8 mouse cellular contexts compared by ENCODE assay signal in the genomic region with DNA sequence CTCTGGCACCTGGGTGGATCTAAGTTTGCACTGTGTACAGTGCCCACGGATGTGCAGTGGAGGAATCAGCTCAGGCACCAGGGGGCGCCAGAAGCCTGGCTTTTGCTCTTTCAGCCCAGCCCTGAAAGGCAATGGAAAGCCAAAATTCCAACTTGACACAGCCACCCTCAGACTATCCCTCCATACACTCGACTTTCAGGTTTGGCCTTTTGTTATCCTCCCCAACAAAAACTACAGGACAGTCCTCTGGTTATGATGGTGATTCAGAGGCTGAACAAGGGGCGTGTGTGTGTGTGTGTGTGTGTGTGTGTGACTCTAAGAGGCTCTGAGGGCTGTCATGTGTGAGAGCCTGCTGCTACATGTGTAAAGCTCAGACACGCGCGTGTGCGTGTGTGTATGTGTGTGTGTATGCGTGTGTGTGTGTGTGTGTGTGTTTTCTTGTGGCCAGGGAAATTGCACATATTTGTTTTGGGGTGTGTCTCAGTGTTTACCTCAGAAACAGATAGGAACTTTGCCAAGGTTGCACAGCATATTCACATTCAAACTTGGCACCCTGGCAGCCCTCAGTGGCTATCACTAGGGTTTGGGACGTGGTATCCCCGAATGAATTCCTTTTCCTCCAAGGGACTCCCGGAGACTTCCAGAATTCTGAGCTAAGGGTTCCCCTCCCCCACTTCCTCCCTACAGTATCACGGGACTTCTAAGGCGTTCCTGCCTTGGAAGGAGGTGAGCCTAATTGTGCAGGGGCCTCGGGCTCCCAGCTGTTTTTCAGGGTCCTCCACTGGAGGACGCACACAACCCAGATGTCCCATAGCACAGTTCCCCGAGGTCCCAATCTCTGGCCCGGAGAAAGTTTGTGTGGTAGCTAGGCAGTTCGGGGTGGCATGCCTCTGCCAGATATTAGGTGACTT. TPM values are rescaled to one million over a fixed set of nuclear protein-coding genes. Genes with fewer than 3 reads are reported as not detected.
DNase-seq lines count a peak whose midpoint lies in the region; ATAC-seq and TF ChIP-seq lines count a peak whose summit lies in the region.

No protein-coding gene starts in this region.

- H3K4me3 ChIP-seq in CH12.LX (replicated peaks in 1 of 3; ENCODE audit: low read depth in 2 of 3, low read length in 2 of 3, poor library complexity in 1 of 3), result peak overlapping the region; percentile 60 to 86 (median 76)
- H3K4me3 ChIP-seq in forebrain, embryonic 10.5 days, result peak overlapping the region; percentile 50
- H3K4me3 ChIP-seq in heart, embryonic 16.5 days (ENCODE audit: low read length), result peak overlapping the region; percentile 77
- peak overlapping the region; percentile 83 for H3K4me3 ChIP-seq in lung, adult 2 months (replicated peaks; ENCODE audit: extremely low read depth, low read depth, low read length)
- peak overlapping the region; percentile 38 for H3K4me3 ChIP-seq in neural tube, embryonic 15.5 days (replicated peaks)

- H3K9ac ChIP-seq in CH12.LX (ENCODE audit: insufficient read depth, low read depth), result peak overlapping the region; percentile 91
- peak overlapping the region; percentile 90 for H3K9ac ChIP-seq in heart, embryonic 16.5 days (ENCODE audit: low read length)
- no peak overlapping the region for H3K9ac ChIP-seq in neural tube, embryonic 15.5 days (replicated peaks)

- peaks cover 16% of the 10 kb centered on the region for H3K79me2 ChIP-seq in CH12.LX (replicated peaks; ENCODE audit: control insufficient read depth, extremely low read depth, insufficient read depth, poor library complexity, severe bottlenecking)

- no peak for TF ChIP-seq POLR2A in CH12.LX (IDR thresholded peaks at IDR 0.05; ENCODE audit: low read depth, low read length)
- peak; percentile 44; the same call in 1 of the 2 replicates for TF ChIP-seq POLR2A in lung, adult 2 months (IDR thresholded peaks at IDR 0.05; ENCODE audit: borderline replicate concordance, extremely low read depth, low read depth, low read length)

- in situ Hi-C loops in CH12.LX (cut with MboI; ENCODE audit: low pct_ligation_motif_present, low pct_unique_long_range_greater_than_20kb, low sequenced_read_pairs), result no loop called here

- peaks cover 12 to 22% of the 10 kb centered on the region in 2 experiments for H3K36me3 ChIP-seq in CH12.LX (replicated peaks in 1 of 2; ENCODE audit: control insufficient read depth in 1 of 2, insufficient read depth in 1 of 2, low read length in 1 of 2)
- no peaks in the 10 kb centered on the region for H3K36me3 ChIP-seq in forebrain, embryonic 10.5 days (replicated peaks)
- H3K36me3 ChIP-seq in heart, embryonic 16.5 days (ENCODE audit: control insufficient read depth, insufficient read depth), result peaks cover 2% of the 10 kb centered on the region; the same call in 1 of the 2 replicates
- no peaks in the 10 kb centered on the region for H3K36me3 ChIP-seq in neural tube, embryonic 15.5 days

- DNase-seq in CH12.LX (ENCODE audit: extremely low read depth), result peak; percentile 79
- DNase-seq in c-Kit-negative CD71-positive TER-119-positive erythroid progenitor cells, embryonic 14.5 days (ENCODE audit: low read depth, low spot score), result peak; percentile 68
- DNase-seq in forebrain, embryonic 10.5 days (ENCODE audit: extremely low spot score, low spot score), result peak; percentile 77
- DNase-seq in kidney, postnatal 25 days, result peak; percentile 92 to 96
- DNase-seq in lung, adult 2 months, result peak; percentile 92
- peak; percentile 76 for DNase-seq in testis, postnatal 14 days (ENCODE audit: low spot score)

- 0 out of 2 replicates have a peak, but pooled peaks have one; percentile 18 for TF ChIP-seq EP300 in CH12.LX (IDR thresholded peaks at IDR 0.05; ENCODE audit: low read length)

- peak overlapping the region; percentile 80 for H3K4me2 ChIP-seq in CH12.LX (ENCODE audit: insufficient read depth, low read depth, poor library complexity, severe bottlenecking)
- peak overlapping the region; percentile 92 for H3K4me2 ChIP-seq in heart, embryonic 16.5 days (ENCODE audit: low read depth, low read length)
- peak overlapping the region; percentile 55 for H3K4me2 ChIP-seq in neural tube, embryonic 15.5 days

- peak; percentile 69 for ATAC-seq in heart, embryonic 16.5 days (replicated peaks; ENCODE audit: extremely low read depth, insufficient read depth, low FRiP score)
- peak; percentile 75; the same call in 1 of the 2 replicates for ATAC-seq in neural tube, embryonic 15.5 days (ENCODE audit: low FRiP score)

- H3K4me1 ChIP-seq in CH12.LX (ENCODE audit: control insufficient read depth in 1 of 2, insufficient read depth in 2 of 2), result peaks cover 10 to 30% of the 10 kb centered on the region in 2 experiments
- peaks cover 29% of the 10 kb centered on the region for H3K4me1 ChIP-seq in forebrain, embryonic 10.5 days
- peaks cover 16% of the 10 kb centered on the region for H3K4me1 ChIP-seq in heart, embryonic 16.5 days (ENCODE audit: control insufficient read depth, insufficient read depth, low read length)
- no peaks in the 10 kb centered on the region for H3K4me1 ChIP-seq in lung, adult 2 months (ENCODE audit: control insufficient read depth, insufficient read depth, low read length)
- H3K4me1 ChIP-seq in neural tube, embryonic 15.5 days, result peaks cover 24% of the 10 kb centered on the region

- H3K27me3 ChIP-seq in CH12.LX (replicated peaks), result no peaks in the 10 kb centered on the region
- peaks cover 43% of the 10 kb centered on the region for H3K27me3 ChIP-seq in forebrain, embryonic 10.5 days (ENCODE audit: poor library complexity, severe bottlenecking)
- H3K27me3 ChIP-seq in heart, embryonic 16.5 days (ENCODE audit: control insufficient read depth, insufficient read depth, low read length), result no peaks in the 10 kb centered on the region
- H3K27me3 ChIP-seq in neural tube, embryonic 15.5 days (replicated peaks), result peaks cover 31% of the 10 kb centered on the region

- peak; percentile 71 to 98 for TF ChIP-seq CTCF in CH12.LX (conservative IDR thresholded peaks at IDR 0.05 in 1 of 2, IDR thresholded peaks at IDR 0.05 in 1 of 2; ENCODE audit: low read depth in 2 of 2, low read length in 2 of 2)
- TF ChIP-seq CTCF in lung, adult 2 months (IDR thresholded peaks at IDR 0.05; ENCODE audit: insufficient read depth, low read length), result peak; percentile 91

- dilution Hi-C loops in CH12.LX (cut with MboI; ENCODE audit: extremely low pct_ligation_motif_present, extremely low pct_unique_long_range_greater_than_20kb, low sequenced_read_pairs), result no loop called here

- TF ChIP-seq RAD21 in CH12.LX (IDR thresholded peaks at IDR 0.05; ENCODE audit: low read depth, low read length), result peak; percentile 97

- peak overlapping the region; percentile 84 for H3K27ac ChIP-seq in CH12.LX (ENCODE audit: insufficient read depth, low read depth)
- H3K27ac ChIP-seq in forebrain, embryonic 10.5 days, result peak overlapping the region; percentile 84
- peak overlapping the region; percentile 86 for H3K27ac ChIP-seq in heart, embryonic 16.5 days (ENCODE audit: low read length)
- H3K27ac ChIP-seq in neural tube, embryonic 15.5 days (replicated peaks), result peak overlapping the region; percentile 56; the same call in 1 of the 2 replicates

- H3K9me3 ChIP-seq in CH12.LX (replicated peaks; ENCODE audit: low read length), result no peaks in the 10 kb centered on the region
- no peaks in the 10 kb centered on the region for H3K9me3 ChIP-seq in forebrain, embryonic 10.5 days
- H3K9me3 ChIP-seq in heart, embryonic 16.5 days (replicated peaks; ENCODE audit: control insufficient read depth, low read length), result no peaks in the 10 kb centered on the region
- no peaks in the 10 kb centered on the region for H3K9me3 ChIP-seq in neural tube, embryonic 15.5 days (replicated peaks)

- 8% methylated on average over 19 of the region's 19 CpGs for WGBS in forebrain, embryonic 10.5 days
- 6% methylated on average over 19 of the region's 19 CpGs for WGBS in heart, embryonic 16.5 days
- under 1% methylated on average over 19 of the region's 19 CpGs for WGBS in lung, adult 2 months
- 10% methylated on average over 19 of the region's 19 CpGs for WGBS in neural tube, embryonic 15.5 days

TF ChIP-seq in CH12.LX, 34 proteins besides CTCF, POLR2A, EP300 and RAD21 (continues in another document):
- peak; percentile 52; the same call in 1 of the 2 replicates for TF ChIP-seq MAX (IDR thresholded peaks at IDR 0.05; ENCODE audit: low read length)

RNA-seq across cellular contexts. Expression of gene Stat6, which starts 0.7 kb away (rescaled TPM):
- 58.7 and 76.6 TPM in 2 replicates for total RNA-seq in CH12.LX (2012; rRNA removed)
- 64.0 and 71.5 TPM in 2 replicates for total RNA-seq in CH12.LX (2014; rRNA removed)
- 62.9 and 72.1 TPM in 2 replicates for polyA plus RNA-seq in CH12.LX (2012; ENCODE audit: insufficient read length, low read depth)
- 7.3 and 7.7 TPM in 2 replicates for polyA plus RNA-seq in forebrain, embryonic 10.5 days (2016; fragmentation: Nextera tagmentation; extraction: Ambion mirVana)
- 36.1 and 36.7 TPM in 2 replicates for polyA plus RNA-seq in heart, embryonic 16.5 days (2015; fragmentation: Nextera tagmentation; extraction: Ambion mirVana)
- polyA plus RNA-seq in lung, adult 2 months (2012; rRNA removed), result 92.3 and 123 TPM in 2 replicates
- 5.0 and 11.5 TPM in 2 replicates for polyA plus RNA-seq in neural tube, embryonic 15.5 days (2015; fragmentation: Nextera tagmentation; extraction: Ambion mirVana)

RNA-seq across cellular contexts. Expression of gene Lrp1, which starts 21.2 kb away (rescaled TPM):
- total RNA-seq in CH12.LX (2012; rRNA removed) (16.5 and 51.2 TPM in 2 replicates), CH12.LX (2014; rRNA removed) (3.1 and 3.3 TPM in 2 replicates)
- polyA plus RNA-seq in CH12.LX (2012; ENCODE audit: insufficient read length, low read depth), result 11.0 and 11.8 TPM in 2 replicates
- polyA plus RNA-seq in forebrain, embryonic 10.5 days (2016; fragmentation: Nextera tagmentation; extraction: Ambion mirVana), result 66.5 and 67.4 TPM in 2 replicates
- 33.4 and 34.4 TPM in 2 replicates for polyA plus RNA-seq in heart, embryonic 16.5 days (2015; fragmentation: Nextera tagmentation; extraction: Ambion mirVana)
- 215 and 248 TPM in 2 replicates for polyA plus RNA-seq in lung, adult 2 months (2012; rRNA removed)
- polyA plus RNA-seq in neural tube, embryonic 15.5 days (2015; fragmentation: Nextera tagmentation; extraction: Ambion mirVana), result 102 and 108 TPM in 2 replicates

RNA-seq across cellular contexts. Expression of gene Nemp1, which starts 24.6 kb away (rescaled TPM):
- total RNA-seq in CH12.LX (2012; rRNA removed) (12.5 and 13.2 TPM in 2 replicates), CH12.LX (2014; rRNA removed) (17.4 and 18.3 TPM in 2 replicates)
- 7.5 and 8.3 TPM in 2 replicates for polyA plus RNA-seq in CH12.LX (2012; ENCODE audit: insufficient read length, low read depth)
- polyA plus RNA-seq in forebrain, embryonic 10.5 days (2016; fragmentation: Nextera tagmentation; extraction: Ambion mirVana), result 9.9 and 10.0 TPM in 2 replicates
- polyA plus RNA-seq in heart, embryonic 16.5 days (2015; fragmentation: Nextera tagmentation; extraction: Ambion mirVana), result 8.3 and 8.7 TPM in 2 replicates
- polyA plus RNA-seq in lung, adult 2 months (2012; rRNA removed), result 2.7 and 3.6 TPM in 2 replicates
- 3.4 and 4.7 TPM in 2 replicates for polyA plus RNA-seq in neural tube, embryonic 15.5 days (2015; fragmentation: Nextera tagmentation; extraction: Ambion mirVana)

RNA-seq across cellular contexts. Expression of gene Nab2, which starts 26.3 kb away (rescaled TPM):
- total RNA-seq in CH12.LX (2012; rRNA removed), result 10.0 and 13.9 TPM in 2 replicates
- total RNA-seq in CH12.LX (2014; rRNA removed), result 5.9 and 8.1 TPM in 2 replicates
- 9.2 and 10.8 TPM in 2 replicates for polyA plus RNA-seq in CH12.LX (2012; ENCODE audit: insufficient read length, low read depth)
- 5.6 and 6.2 TPM in 2 replicates for polyA plus RNA-seq in forebrain, embryonic 10.5 days (2016; fragmentation: Nextera tagmentation; extraction: Ambion mirVana)
- polyA plus RNA-seq in heart, embryonic 16.5 days (2015; fragmentation: Nextera tagmentation; extraction: Ambion mirVana), result 10.9 and 12.7 TPM in 2 replicates
- 32.8 and 35.1 TPM in 2 replicates for polyA plus RNA-seq in lung, adult 2 months (2012; rRNA removed)
- polyA plus RNA-seq in neural tube, embryonic 15.5 days (2015; fragmentation: Nextera tagmentation; extraction: Ambion mirVana), result 2.5 and 4.8 TPM in 2 replicates

Comparison
In these comparisons a context has a peak if more than half of its experiments do, and no peak if none do; other contexts are left out.
1. Peak in every context shown above with its lines: DNase-seq, ATAC-seq, H3K4me3 ChIP-seq and H3K27ac ChIP-seq.